12 mouse cellular contexts compared by ENCODE assay signal in genomic region chr11:117536586-117536985, GRCm38 (mm10). TPM values are rescaled to one million over a fixed set of nuclear protein-coding genes. Genes with fewer than 3 reads are reported as not detected.
DNase-seq lines count a peak whose midpoint lies in the region; TF ChIP-seq lines count a peak whose summit lies in the region.
"Had no signal": no experiment of that assay in that cellular context is flagged by ENCODE, and none has a peak within 500 bp of the region (broad histone marks: within the 10 kb centered on the region; RNA-seq: fewer than 3 reads in every experiment).

No protein-coding gene starts in this region.

- no peaks in the 10 kb centered on the region for H3K36me3 ChIP-seq in spleen, adult 2 months (ENCODE audit: control insufficient read depth, insufficient read depth, low read length)
- H3K36me3 ChIP-seq in small intestine, adult 2 months (ENCODE audit: control insufficient read depth, insufficient read depth, low read length) = no peaks in the 10 kb centered on the region
- H3K36me3 ChIP-seq: embryonic facial prominence, embryonic 15.5 days had no signal

- no peaks in the 10 kb centered on the region for H3K27me3 ChIP-seq in spleen, adult 2 months (ENCODE audit: control insufficient read depth, insufficient read depth, low read length)
- H3K27me3 ChIP-seq in small intestine, adult 2 months (ENCODE audit: control insufficient read depth, insufficient read depth, low read length) = no peaks in the 10 kb centered on the region
- H3K27me3 ChIP-seq: embryonic facial prominence, embryonic 15.5 days had no signal

- H3K4me3 ChIP-seq in spleen, adult 2 months (ENCODE audit: extremely low read depth, insufficient read depth, insufficient read length) = no peak overlapping the region
- no peak overlapping the region for H3K4me3 ChIP-seq in small intestine, adult 2 months (ENCODE audit: low read depth, low read length)
- H3K4me3 ChIP-seq: embryonic facial prominence, embryonic 15.5 days had no signal

- intact Hi-C loops in heart, postnatal 14 days (cut with DNase I) = no loop called here

- peak overlapping the region; percentile 25; the same call in 1 of the 2 replicates for H3K27ac ChIP-seq in spleen, adult 2 months (ENCODE audit: insufficient read depth, low read length)
- 0 out of 2 replicates have a peak overlapping the region, but pooled peaks have one; percentile 4 for H3K27ac ChIP-seq in small intestine, adult 2 months (ENCODE audit: insufficient read depth, low read depth, low read length)
- H3K27ac ChIP-seq: embryonic facial prominence, embryonic 15.5 days had no signal

- 64% methylated on average over 3 of the region's 3 CpGs for WGBS in spleen, adult 2 months
- WGBS in small intestine, adult 2 months = 50% methylated on average over 3 of the region's 3 CpGs

- TF ChIP-seq CTCF in spleen, adult 2 months (IDR thresholded peaks at IDR 0.05; ENCODE audit: extremely low read depth, insufficient read depth, insufficient read length, insufficient replicate concordance) = no peak
- no peak for TF ChIP-seq CTCF in small intestine, adult 2 months (IDR thresholded peaks at IDR 0.05; ENCODE audit: extremely low read depth, insufficient read length, insufficient replicate concordance, low read depth, low read length)

- H3K4me1 ChIP-seq in spleen, adult 2 months (ENCODE audit: control insufficient read depth, insufficient read depth, insufficient read length) = no peaks in the 10 kb centered on the region
- H3K4me1 ChIP-seq in small intestine, adult 2 months (ENCODE audit: control insufficient read depth, insufficient read depth, insufficient read length, low read length) = no peaks in the 10 kb centered on the region; the same call in 1 of the 2 replicates

- TF ChIP-seq POLR2A in spleen, adult 2 months (IDR thresholded peaks at IDR 0.05; ENCODE audit: low read depth, low read length) = no peak
- TF ChIP-seq POLR2A in small intestine, adult 2 months (IDR thresholded peaks at IDR 0.05; ENCODE audit: low read depth, low read length) = no peak

- no peak for DNase-seq in spleen, adult 2 months (ENCODE audit: low read depth in 1 of 2, low spot score in 2 of 2)
- no peak for DNase-seq in spleen, postnatal 14 days (ENCODE audit: low spot score in 2 of 2)
- DNase-seq in adrenal gland, postnatal 36 days = peak; percentile 68 to 76
- DNase-seq in heart, postnatal 14 days = peak; percentile 37 to 61
- DNase-seq in right cerebral cortex, adult 18-20 months = no peak
- DNase-seq in testis, postnatal 14 days (ENCODE audit: low spot score) = no peak
- DNase-seq in layer of hippocampus, postnatal 25 days (ENCODE audit: extremely low spot score in 1 of 2, low spot score in 1 of 2) = no peak
- DNase-seq: layer of hippocampus, postnatal 36 days; liver, postnatal 0 days had no signal

RNA-seq across cellular contexts. Expression of gene Gm11733, which starts 52.4 kb away (rescaled TPM):
- polyA plus RNA-seq in spleen, adult 2 months (2012; rRNA removed) = not detected in 2 replicates
- not detected for total RNA-seq in adrenal gland, postnatal 36 days (2021)
- total RNA-seq in heart, postnatal 14 days (2021) = not detected
- polyA plus RNA-seq in small intestine, adult 2 months (2012; rRNA removed) = not detected in 2 replicates
- under 1 TPM; 0.12 to 0.26 TPM for total RNA-seq in layer of hippocampus, postnatal 25 days (2021)
- polyA plus RNA-seq: embryonic facial prominence, embryonic 15.5 days; heart, embryonic 16.5 days; liver, postnatal 0 days had no signal

Comparison
In these comparisons a context has a peak if more than half of its experiments do, and no peak if none do; other contexts are left out.
1. DNase-seq: peak in adrenal gland, postnatal 36 days (2 of 2) and heart, postnatal 14 days (2 of 2); none in spleen, adult 2 months (0 of 2), spleen, postnatal 14 days (0 of 2), right cerebral cortex, adult 18-20 months (single experiment), testis, postnatal 14 days (single experiment) and layer of hippocampus, postnatal 25 days (0 of 2).